Mouse (Mus musculus): ENCODE results near the gene Eno1.
A peak's percentile ranks its signal among the peaks of the same experiment; 100 is the strongest.
"Not testable (repeated sequence)": the region's sequence is repeated elsewhere in the genome, so short reads cannot be mapped to it uniquely, and the experiment has no call there.

Gene Eno1

GRCm38 (mm10) chr4:150249731-150250270 lies 13.3 kb downstream of the Eno1 start:
- no peak for DNase-seq (ENCODE audit: low spot score in 2 of 2)

- DNase-seq (ENCODE audit: low spot score in 2 of 2): no peak
Observed at GRCm38 (mm10) chr4:150250549-150251422, 14.3 kb downstream of the Eno1 start.

GRCm38 (mm10) chr4:150254416-150254815 lies 17.9 kb downstream of the Eno1 start:
- DNase-seq (ENCODE audit: low spot score in 2 of 2): no peak

GRCm38 (mm10) chr4:150255181-150255580 lies 18.7 kb downstream of the Eno1 start:
- DNase-seq (ENCODE audit: low spot score in 2 of 2): no peak

- peak; percentile 58 for DNase-seq (ENCODE audit: low spot score in 2 of 2)
Observed at GRCm38 (mm10) chr4:150257252-150258204, 21.0 kb downstream of the Eno1 start.

GRCm38 (mm10) chr4:150258388-150258787 lies 21.9 kb downstream of the Eno1 start:
- DNase-seq (ENCODE audit: low spot score in 2 of 2): no peak

- no peak for DNase-seq (ENCODE audit: low spot score in 2 of 2)
Observed at GRCm38 (mm10) chr4:150259577-150259976, 23.1 kb downstream of the Eno1 start.

GRCm38 (mm10) chr4:150260111-150260510 lies 23.6 kb downstream of the Eno1 start:
- DNase-seq (ENCODE audit: low spot score in 2 of 2): no peak

- no peak for DNase-seq (ENCODE audit: low spot score in 2 of 2)
Observed at GRCm38 (mm10) chr4:150260745-150261144, 24.2 kb downstream of the Eno1 start.

GRCm38 (mm10) chr4:150262301-150262700 lies 25.8 kb downstream of the Eno1 start:
- no peak for DNase-seq (ENCODE audit: low spot score in 2 of 2)

GRCm38 (mm10) chr4:150264903-150265302 lies 28.4 kb downstream of the Eno1 start:
- no peak for DNase-seq (ENCODE audit: low spot score in 2 of 2)

GRCm38 (mm10) chr4:150265471-150265870 lies 28.9 kb downstream of the Eno1 start:
- no peak for DNase-seq (ENCODE audit: low spot score in 2 of 2)

GRCm38 (mm10) chr4:150266655-150267223 lies 30.2 kb downstream of the Eno1 start:
- no peak for DNase-seq (ENCODE audit: low spot score in 2 of 2)

- DNase-seq (ENCODE audit: low spot score in 2 of 2): no peak
Observed at GRCm38 (mm10) chr4:150268674-150269653, 32.4 kb downstream of the Eno1 start.

GRCm38 (mm10) chr4:150269679-150270078 lies 33.2 kb downstream of the Eno1 start:
- DNase-seq (ENCODE audit: low spot score in 2 of 2): peak; percentile 34 to 38

GRCm38 (mm10) chr4:150270718-150271117 lies 34.2 kb downstream of the Eno1 start:
- DNase-seq (ENCODE audit: low spot score in 2 of 2): not testable (repeated sequence)

- peak; percentile 16 to 39 for DNase-seq (ENCODE audit: low spot score in 2 of 2)
Observed at GRCm38 (mm10) chr4:150272725-150273124, 36.2 kb downstream of the Eno1 start.

GRCm38 (mm10) chr4:150275531-150275930 lies 39.0 kb downstream of the Eno1 start:
- no peak for DNase-seq (ENCODE audit: low spot score in 2 of 2)

- DNase-seq (ENCODE audit: low spot score in 2 of 2): not testable (repeated sequence)
Observed at GRCm38 (mm10) chr4:150279336-150279735, 42.8 kb downstream of the Eno1 start.

- no peak for DNase-seq (ENCODE audit: low spot score in 2 of 2)
Observed at GRCm38 (mm10) chr4:150280002-150280401, 43.5 kb downstream of the Eno1 start.

All from spleen, postnatal 36 days (tissue).